Mouse (Mus musculus) right cerebral cortex, postnatal 25 days (tissue): ENCODE measurements around the gene Tmem54.

Source experiments
- DNase-seq: peaks from one replicate; pipeline ENCODE4 v3.0.0; 2022

The Tmem54 gene

DNA sequence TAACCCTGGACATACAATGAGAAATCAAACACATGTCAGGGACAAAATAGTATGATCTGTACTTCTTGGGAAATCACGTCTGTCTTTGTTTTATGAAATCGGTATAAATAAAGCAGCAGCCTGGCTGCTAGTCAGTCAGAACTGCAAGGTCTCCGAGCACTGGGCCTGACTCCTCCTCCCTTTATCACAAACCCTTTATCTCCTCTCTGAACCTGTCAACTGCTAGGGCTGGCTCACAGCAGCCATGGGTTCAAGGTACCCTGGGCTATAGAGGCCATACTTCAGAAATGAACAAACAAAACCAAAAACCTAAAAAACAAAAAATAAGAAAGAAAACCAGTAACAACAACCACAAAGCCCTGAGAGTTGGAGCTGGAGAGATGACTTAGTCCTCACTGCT is 53.2 kb downstream of the Tmem54 start:
- no peak for DNase-seq

DNA sequence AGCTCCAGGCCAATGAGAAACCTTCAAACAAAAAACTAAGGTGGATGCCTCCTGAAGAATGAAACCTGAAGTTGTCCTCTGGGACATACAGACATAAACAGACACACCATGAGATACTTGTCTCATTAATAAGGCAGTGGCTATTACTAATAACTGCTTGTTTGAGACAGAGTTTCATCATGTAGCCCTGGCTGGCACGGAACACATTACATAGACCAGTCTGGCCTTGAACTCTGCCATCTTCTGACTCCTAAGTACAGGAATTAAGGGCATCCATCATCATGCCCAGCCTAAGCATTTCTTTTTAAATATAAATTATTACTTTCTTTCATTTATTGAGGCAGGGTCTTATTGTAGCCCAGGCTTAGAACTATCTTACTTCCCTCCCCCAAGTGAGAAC is 55.7 kb downstream of the Tmem54 start:
- DNase-seq = no peak
